Mouse (Mus musculus): Measurements from ENCODE around the gene Adh6a.

- no peak for TF ChIP-seq ZC3H11A (IDR thresholded peaks at IDR 0.05; ENCODE audit: low read depth, low read length)
- no peak for TF ChIP-seq RAD21 (IDR thresholded peaks at IDR 0.05; ENCODE audit: low read depth, low read length)
Measured at GRCm38 (mm10) chr3:138334320-138334719, 21.2 kb downstream of the Adh6a start.
